Mouse (Mus musculus): Measurements from ENCODE around the gene Fam213b.

Gene Fam213b

GRCm38 (mm10) chr4:154898506-154899446, at the start of gene Fam213b:
Gene Fam213b, minus strand, starts transcription at chr4:154899135.
- peak; percentile 87 for DNase-seq (ENCODE audit: low read depth, low spot score)

- no peak for DNase-seq (ENCODE audit: low read depth, low spot score)
These were observed 49.4 kb upstream of the Fam213b start for GRCm38 (mm10) chr4:154948066-154948939.

GRCm38 (mm10) chr4:154946319-154946718, 47.4 kb upstream of the Fam213b start:
- no peak for DNase-seq (ENCODE audit: low read depth, low spot score)

GRCm38 (mm10) chr4:154944121-154944590, 45.2 kb upstream of the Fam213b start:
- DNase-seq (ENCODE audit: low read depth, low spot score), result peak; percentile 90

GRCm38 (mm10) chr4:154943323-154944039, 44.5 kb upstream of the Fam213b start:
- DNase-seq (ENCODE audit: low read depth, low spot score), result no peak

GRCm38 (mm10) chr4:154942632-154943322, 43.8 kb upstream of the Fam213b start:
- peak; percentile 82 for DNase-seq (ENCODE audit: low read depth, low spot score)

GRCm38 (mm10) chr4:154941831-154942230, 42.9 kb upstream of the Fam213b start:
- DNase-seq (ENCODE audit: low read depth, low spot score), result no peak

GRCm38 (mm10) chr4:154940156-154940555, 41.2 kb upstream of the Fam213b start:
- no peak for DNase-seq (ENCODE audit: low read depth, low spot score)

GRCm38 (mm10) chr4:154937746-154938145, 38.8 kb upstream of the Fam213b start:
- no peak for DNase-seq (ENCODE audit: low read depth, low spot score)

GRCm38 (mm10) chr4:154936542-154937255, 37.8 kb upstream of the Fam213b start:
- DNase-seq (ENCODE audit: low read depth, low spot score), result peak; percentile 91

- peak; percentile 83 for DNase-seq (ENCODE audit: low read depth, low spot score)
These were observed 36.9 kb upstream of the Fam213b start for GRCm38 (mm10) chr4:154935788-154936187.

- no peak for DNase-seq (ENCODE audit: low read depth, low spot score)
These were observed 35.9 kb upstream of the Fam213b start for GRCm38 (mm10) chr4:154934800-154935199.

- DNase-seq (ENCODE audit: low read depth, low spot score), result no peak
These were observed 34.5 kb upstream of the Fam213b start for GRCm38 (mm10) chr4:154933306-154933907.

- DNase-seq (ENCODE audit: low read depth, low spot score), result no peak
These were observed 30.2 kb upstream of the Fam213b start for GRCm38 (mm10) chr4:154929088-154929660.

GRCm38 (mm10) chr4:154928395-154929087, 29.6 kb upstream of the Fam213b start, which contains the start of gene Tnfrsf14:
Gene Tnfrsf14, minus strand, starts transcription at chr4:154928563.
- no peak for DNase-seq (ENCODE audit: low read depth, low spot score)

GRCm38 (mm10) chr4:154927899-154928337, 29.0 kb upstream of the Fam213b start:
- DNase-seq (ENCODE audit: low read depth, low spot score), result peak; percentile 75

- DNase-seq (ENCODE audit: low read depth, low spot score), result peak; percentile 53
These were observed 28.3 kb upstream of the Fam213b start for GRCm38 (mm10) chr4:154926969-154927898.

Data from CD4-positive helper T cell, adult 2 months (primary cell).